Mouse (Mus musculus) liver, adult 2 months (tissue): ENCODE data around the gene Zdhhc20.

Source experiments
- CTCF ChIP-seq: fragments of 200-500 bp; IDR thresholded peaks from 2 replicates; pipeline ENCODE4 v1.5.1; 2011; ENCODE audit warnings: low read depth, low read length, control low read depth
- POLR2A ChIP-seq: fragments of 200-500 bp; IDR thresholded peaks from 2 replicates; pipeline ENCODE4 v1.6.1; 2011; ENCODE audit warnings: low read length, control low read depth; ENCODE audit not compliant: insufficient read depth; ENCODE audit errors: extremely low read depth

- no peak for TF ChIP-seq CTCF
- TF ChIP-seq POLR2A = no peak
Measured at GRCm38 (mm10) chr14:57850330-57850729, 39.7 kb downstream of the Zdhhc20 start.
